Mouse (Mus musculus): Measurements from ENCODE around the gene Tmem123.

- TF ChIP-seq POLR2A (IDR thresholded peaks at IDR 0.05; ENCODE audit: control insufficient read depth, low read depth, low read length): no peak
- TF ChIP-seq CTCF (IDR thresholded peaks at IDR 0.05; ENCODE audit: control insufficient read depth, insufficient read depth, insufficient replicate concordance, low read depth, low read length): no peak
Measured at GRCm38 (mm10) chr9:7742696-7743095, 21.1 kb upstream of the Tmem123 start.
